Mouse (Mus musculus): ENCODE results near the gene Selenom.

Gene Selenom

DNA sequence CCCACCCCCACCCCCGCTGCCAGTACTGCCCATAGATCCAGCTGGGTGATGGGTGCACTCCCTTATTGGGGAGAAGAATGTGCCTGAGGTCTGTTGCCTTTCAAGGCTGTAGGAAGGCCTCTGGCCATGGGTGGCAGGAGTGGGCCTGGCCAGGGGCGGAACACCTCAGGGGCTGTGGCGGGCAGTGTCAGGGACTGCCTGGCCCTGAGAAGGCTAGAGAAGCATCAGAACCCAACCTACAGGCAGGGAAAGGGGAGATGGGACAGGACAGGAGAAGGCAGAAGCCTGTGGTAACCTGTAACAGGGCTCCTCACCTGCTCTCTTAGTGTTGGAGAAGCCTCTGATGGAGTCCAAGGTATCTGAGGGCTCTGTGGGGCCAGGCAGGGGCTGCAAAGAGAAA lies 16.2 kb downstream of the Selenom start:
- DNase-seq (ENCODE audit: low spot score in 2 of 2) = no peak

DNA sequence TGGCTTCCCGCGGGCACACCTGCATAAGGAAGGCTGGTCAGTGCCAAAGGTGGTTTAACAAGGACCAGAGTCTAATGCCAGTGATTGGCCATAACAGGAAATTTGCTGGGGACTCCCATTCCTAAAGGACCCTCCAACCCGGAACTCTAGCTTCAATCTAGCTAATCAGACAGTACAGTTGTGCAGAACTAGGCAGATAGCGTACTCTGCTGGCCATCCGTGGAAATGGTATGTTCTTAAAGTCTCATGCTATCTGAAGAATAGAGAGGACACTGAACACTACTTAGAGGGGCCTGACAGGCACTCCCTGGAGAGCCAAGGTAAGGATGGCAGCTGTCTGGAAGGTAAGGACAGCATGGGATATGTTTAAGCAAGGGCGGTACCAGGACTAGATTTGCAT lies 17.1 kb downstream of the Selenom start:
- DNase-seq (ENCODE audit: low spot score in 2 of 2) = no peak

DNA sequence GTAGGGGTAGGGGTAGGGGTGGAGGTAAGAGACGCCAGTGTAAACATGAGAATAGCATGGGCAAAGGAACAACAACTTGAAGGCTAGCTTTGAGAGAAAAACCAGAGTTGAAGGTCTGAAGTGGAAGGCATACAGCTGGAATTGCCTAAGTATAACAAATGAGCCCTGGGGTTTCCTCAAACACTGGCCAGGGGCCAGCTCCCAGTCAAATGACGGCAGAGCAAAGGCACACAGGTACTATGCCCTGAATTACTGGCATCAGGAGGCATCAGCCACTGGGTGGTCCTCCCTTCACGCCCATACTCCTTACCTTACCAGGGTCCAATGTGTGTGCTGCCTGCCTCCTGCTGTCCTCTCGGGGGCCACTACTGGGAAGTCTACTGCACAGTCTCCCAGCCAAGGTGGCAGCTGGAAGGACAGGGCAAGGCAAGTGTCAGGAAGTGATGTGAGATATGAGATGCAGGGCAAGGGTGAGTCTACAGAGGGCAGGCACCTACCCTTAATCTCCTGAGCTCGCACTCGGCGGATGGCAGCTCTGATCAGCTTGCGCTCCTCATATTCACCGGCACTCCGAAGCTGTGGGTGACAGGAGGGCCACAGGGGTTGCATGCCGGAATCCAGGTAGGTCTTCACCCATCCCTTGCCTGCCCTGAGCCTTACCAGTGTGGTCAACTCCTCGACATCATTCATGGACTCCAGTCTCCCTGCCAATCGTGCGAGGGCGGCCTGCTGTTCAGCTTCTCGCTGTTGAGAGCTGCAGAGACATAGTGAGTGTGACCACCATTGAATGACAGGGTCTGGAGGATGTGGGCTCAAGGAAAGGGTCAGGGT lies 17.8 kb downstream of the Selenom start:
- no peak for DNase-seq (ENCODE audit: low spot score in 2 of 2)

DNA sequence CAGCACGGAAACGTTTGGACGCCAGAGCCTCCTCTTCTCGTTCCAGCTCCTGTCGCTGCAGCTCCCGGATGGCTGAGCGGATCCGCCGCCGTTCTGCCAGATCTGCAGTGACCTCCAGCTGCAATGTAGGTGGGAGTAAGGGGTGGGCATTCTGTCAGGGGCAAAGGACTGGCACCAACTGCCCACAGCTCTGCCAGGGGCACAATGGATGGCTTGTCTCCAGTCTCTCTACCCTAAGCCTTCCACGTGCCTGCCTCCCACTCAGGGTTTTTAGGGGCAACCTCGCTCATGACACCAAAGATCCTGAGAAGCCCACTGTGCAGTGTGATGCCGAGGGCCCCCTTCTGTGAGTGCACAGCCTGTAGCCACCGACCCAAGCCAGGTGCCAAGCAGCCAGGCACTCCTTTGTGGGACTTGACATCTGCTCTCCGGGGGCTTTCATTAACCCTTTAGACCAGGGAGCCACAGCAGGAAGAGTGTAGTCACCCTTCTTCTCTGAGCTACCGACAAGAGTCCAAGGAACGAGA lies 19.0 kb downstream of the Selenom start:
- no peak for DNase-seq (ENCODE audit: low spot score in 2 of 2)

DNA sequence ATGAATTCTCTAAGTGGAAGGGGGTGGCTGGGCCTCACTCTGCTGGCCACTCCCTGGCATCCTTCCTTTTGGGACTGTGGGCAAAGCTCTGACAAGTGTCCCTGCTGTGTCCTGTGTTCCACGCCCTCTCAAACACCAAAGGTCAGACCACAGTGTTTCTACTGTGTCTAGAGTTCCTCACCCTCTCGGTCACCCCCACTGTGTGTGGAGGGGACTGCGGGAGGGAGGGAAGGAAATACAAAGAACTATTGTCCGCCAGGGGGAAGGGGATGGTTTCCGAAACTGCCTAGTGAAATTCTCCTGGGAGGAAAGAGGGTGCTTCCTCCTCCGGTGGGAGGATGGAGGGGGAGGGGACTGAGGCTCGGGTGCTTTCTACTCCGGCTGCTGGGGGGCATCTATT lies 20.5 kb downstream of the Selenom start:
- DNase-seq (ENCODE audit: low spot score in 2 of 2) = no peak

DNA sequence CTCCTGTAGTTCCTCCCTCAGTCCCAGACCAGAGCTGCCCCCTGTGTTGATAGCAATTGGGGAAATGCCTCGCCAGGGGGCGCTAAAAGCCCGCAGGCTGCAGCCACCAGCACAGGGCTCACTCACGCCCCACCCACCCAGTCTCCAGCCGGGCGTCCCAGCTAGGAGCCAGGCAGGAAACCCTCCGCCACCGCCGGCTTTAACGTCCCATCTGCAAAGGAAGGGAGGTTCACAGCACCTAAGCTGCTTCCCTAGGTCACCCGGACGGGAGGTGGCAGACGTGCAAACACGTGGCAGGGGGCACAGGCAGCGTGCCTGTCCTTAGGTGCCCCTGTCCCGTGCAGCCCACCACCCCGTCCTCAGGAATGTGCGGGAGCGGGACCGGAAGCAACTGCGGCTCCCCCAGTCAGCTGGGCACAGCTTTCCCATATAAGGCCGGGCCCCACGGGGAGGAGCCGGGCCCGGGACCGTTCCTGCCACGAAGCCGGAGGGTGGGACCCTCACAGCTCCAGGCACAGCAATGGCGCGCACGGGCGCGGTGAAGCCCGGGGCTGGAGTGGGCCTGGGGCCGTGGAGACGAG lies 21.0 kb downstream of the Selenom start:
- DNase-seq (ENCODE audit: low spot score in 2 of 2) = peak; percentile 88 to 89

DNA sequence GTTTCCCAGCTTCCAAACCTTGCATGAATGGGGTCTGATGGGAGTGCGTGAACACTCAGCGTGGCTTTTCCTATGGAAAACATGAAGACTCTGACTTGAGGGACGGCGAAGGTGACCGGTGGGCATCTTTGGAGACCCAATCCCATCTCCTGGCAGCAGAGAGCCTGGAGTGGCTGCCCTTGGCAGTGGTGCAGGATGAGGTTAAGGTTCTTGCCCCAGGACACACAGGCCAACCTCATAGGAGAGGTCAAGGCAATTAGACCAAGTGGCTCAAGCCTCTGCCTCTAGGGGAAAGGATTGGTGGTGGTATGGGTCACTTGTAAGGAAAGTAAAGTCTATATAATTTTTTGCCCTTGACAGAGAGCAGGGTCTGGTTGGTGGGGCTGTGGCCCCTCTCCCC lies 21.6 kb downstream of the Selenom start:
- no peak for DNase-seq (ENCODE audit: low spot score in 2 of 2)

DNA sequence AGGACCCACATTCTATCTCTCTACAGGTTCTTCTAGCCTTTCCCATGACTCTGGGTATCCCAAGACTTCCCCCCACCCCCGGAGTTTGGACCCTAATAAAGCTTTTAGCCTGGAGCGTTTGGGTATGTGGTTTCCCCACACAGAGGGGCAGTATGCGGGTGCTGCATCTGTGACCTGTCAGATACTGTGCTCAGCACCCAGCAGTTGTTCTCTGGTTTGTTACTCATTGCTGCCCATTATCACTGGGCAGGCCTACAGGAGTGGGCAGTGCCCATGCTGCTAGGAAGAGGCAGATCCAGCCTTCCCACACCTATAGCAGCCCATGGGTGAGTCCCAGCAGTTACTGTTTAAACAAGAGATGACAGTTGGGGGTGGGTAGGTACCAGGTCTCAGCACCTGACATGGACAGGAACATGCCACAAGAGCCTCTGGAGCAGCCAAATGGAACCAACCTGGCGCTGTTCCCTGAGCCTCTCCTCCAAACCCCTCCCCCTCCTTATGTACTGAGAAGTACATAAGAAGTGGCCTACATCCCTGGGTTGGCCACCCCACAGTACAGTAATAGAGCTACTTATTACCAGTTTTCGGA lies 22.4 kb downstream of the Selenom start:
- no peak for DNase-seq (ENCODE audit: low spot score in 2 of 2)

DNA sequence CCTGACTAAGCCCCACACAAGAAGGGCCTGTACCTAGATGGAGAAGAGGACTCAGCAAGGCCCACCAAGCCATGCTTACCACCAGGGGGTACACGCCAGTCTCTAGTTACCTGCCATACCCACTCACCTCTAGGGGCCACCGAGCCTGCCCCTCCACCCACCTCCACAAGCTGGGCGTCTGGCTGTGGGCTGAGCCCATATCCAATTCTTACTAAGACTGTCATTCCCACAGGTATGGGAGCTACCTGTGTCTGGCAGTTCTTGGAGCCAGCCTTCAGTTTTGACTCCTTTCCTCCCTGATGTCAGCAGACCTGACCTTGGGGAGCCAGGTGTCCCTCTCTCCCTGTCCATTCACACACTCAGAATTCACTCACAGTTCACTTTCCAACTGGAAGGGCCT lies 23.2 kb downstream of the Selenom start:
- no peak for DNase-seq (ENCODE audit: low spot score in 2 of 2)

DNA sequence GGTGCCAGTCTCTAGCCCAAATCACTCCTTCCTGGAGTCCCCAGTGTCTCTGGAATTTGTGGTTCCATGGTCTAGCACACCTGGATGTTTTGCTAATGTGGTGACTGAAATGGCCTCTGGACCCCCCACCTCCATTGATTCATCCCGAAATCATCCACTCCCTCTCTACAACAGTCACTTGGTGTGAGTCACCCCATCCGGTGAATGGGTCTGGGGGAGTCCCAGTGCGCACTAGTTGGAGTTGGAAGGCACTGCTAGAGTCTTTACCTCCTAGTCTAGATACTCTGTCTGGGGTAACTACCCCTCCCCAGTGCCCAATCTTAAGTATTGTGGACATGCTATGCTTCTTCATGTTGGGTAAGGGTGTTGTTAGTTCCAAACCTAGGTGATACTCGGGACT lies 23.9 kb downstream of the Selenom start:
- no peak for DNase-seq (ENCODE audit: low spot score in 2 of 2)

DNA sequence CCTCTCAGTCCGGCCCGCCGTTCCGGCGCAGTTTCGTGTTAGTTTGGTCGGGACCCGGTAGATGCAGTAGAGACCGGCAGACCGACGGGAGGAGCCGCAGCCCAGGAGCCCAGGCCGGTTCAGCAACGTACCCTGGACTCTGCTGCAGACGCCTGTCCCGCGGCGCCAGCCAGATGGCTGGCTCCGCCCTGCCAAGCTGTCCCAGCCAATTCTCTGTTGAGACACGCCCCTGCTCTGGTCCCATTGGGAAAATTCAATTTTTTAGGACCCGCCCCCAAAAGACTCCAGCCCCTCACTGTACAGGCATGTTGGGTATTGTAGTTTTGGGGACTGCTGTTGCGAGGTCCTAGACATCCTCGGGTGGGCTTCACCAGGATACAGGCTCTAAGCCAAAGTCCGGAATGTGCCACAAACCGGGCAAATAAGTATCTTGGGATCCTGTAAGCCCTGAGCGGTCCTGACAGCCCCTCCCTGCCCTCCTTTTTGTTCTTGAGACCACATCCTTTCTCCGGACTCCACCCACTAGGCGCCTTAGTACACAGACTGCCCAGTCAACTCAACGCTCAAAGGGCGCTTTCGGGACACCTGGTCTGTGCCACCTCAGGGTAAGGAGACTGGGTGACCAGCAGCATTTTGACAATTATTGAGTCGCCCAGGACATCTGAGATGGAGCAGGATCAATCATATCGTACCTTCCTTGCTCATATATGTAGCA lies 24.8 kb downstream of the Selenom start:
- peak; percentile 87 to 89 for DNase-seq (ENCODE audit: low spot score in 2 of 2)

DNA sequence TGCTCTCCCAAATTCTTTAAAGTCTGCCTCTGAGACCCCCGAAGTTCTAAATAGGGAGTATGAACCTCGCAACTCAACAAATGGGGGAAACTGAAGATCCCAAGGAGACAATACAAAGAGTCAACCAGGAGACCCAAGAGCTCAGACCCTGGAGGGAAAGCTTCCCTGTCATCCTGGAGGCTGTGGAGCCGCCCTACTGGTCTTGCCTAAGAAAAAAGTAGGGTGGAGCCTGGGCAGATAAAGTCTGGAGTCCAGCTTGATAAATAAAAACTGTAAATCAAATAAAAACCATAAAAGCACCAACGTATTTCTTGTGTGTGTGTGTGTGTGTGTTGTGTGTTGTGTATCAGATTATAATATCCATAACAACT lies 25.3 kb downstream of the Selenom start:
- DNase-seq (ENCODE audit: low spot score in 2 of 2) = no peak

DNA sequence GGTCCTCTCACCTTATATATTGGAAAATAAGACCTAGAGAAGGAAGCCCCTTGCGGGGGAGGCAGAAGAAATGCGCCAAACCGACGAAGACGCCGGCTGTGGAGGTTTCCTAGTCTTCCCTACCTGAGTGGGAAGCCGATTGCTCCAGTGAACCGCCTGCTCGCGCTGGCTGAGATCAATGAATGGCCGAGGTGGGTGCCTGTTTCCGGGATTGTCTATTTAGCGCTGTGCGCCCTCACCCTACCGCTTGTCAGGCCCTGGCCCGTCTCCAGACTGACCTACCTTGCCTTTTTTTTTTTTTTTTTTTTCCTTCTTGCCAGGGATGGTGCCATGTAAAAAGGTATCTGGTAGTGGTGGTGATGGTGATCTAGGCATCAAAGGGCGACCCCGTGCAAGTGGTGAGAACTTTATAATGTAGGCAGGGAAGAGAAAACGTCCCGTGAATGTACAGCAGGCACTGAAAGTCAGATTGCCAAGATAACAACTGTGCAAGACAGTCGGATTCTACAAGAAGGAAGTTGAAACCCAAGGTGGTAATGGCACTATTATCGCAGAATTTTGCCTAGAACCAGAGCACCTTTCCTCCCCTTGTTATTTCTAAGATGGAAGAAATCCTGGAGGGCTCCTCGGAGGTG lies 26.1 kb downstream of the Selenom start, which contains the start of gene Smtn:
TSS of gene Smtn (minus strand) at position 162 of the 635 bp plus-strand sequence.
- DNase-seq (ENCODE audit: low spot score in 2 of 2) = no peak

DNA sequence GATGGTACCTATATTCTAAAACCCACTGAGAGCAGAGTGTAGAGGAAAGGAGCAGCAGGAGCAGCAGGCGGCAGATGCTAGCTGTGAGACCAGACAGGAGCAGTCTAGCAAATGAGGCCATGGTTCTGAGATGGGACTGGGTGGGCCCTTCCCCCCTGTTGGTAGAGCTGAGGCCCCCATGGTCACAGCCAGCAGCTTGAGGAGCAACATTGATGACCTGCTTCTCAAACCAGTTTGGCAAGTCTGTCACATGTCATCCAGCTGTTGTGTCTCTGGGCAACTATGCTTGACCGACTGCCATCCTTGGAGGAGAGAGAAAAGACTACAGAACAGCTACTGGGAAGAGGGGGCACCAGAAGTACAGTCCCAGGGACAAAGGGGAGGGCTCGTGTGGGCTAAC lies 27.4 kb downstream of the Selenom start:
- no peak for DNase-seq (ENCODE audit: low spot score in 2 of 2)

DNA sequence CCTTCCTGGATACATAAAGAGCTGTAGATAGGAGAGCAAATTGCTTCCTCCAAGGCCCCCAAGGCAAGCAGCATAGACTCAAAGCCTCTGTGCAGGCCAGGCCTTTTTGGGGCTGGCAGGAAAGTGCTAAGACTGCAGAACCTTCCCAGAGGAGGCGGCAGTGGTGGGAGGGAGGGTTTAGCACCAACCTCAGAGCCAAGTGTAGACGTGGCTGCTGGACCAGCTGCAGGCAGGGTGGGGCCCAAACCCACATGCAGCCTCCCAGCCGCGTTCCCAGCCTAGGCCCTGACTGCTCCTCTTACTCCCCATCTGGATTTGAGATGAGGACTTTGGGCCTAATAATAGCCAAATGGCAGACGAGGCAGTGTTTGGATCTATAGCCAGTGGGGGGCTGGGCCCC lies 28.5 kb downstream of the Selenom start:
- no peak for DNase-seq (ENCODE audit: low spot score in 2 of 2)

DNA sequence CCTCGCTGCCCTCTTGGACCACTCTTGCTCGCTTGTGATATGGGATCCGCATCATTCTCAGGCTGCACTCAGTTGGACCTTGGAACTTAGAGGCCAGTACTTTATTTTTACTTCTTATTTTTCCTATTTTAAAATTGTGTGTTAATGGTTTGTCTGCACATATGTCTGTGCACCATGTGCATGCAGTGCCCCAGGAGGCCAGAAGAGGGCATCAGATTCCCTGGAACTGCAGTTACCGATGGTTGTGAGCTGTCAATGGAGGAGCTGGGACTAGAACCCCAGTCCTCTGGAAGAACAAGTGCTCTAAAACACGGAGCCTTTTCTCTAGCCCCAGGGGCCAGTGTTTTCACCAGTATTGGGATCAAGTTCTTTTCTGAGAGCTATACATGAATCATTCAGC lies 29.9 kb downstream of the Selenom start:
- DNase-seq (ENCODE audit: low spot score in 2 of 2) = no peak

DNA sequence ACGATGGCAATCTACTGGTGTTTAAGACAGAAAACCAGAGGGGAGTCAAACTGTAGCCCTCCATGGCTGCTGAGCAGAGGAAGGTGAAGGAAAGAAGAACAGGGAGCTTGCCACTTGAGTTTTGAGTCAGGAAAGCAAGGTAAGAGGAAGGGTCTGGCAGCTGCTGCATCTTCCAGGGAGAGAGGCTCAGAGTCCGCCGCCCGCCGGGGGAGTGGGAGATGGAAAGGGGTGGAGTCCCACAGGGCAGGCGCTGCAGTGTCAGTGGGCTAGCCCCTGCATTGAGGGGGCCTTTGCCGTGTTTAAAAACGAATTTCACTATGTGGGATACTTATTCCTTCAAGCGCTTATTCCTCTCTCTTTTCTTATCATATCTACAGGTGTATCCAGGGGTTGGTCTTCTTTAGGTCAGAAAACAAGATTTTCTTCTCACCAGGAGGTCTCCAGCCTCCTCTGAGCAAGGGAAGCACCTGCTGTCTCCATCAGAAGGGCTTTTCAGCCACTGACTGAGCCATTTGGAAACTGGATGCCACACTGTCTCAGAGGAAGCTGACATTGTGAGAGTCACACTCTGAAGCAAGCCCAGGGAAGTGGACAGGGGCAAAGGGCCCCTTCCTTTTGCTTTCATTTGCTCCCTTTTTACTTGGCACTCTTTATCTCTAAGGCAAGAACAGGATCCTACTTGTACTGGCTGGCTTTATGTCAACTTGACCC lies 31.2 kb downstream of the Selenom start:
- no peak for DNase-seq (ENCODE audit: low spot score in 2 of 2)

DNA sequence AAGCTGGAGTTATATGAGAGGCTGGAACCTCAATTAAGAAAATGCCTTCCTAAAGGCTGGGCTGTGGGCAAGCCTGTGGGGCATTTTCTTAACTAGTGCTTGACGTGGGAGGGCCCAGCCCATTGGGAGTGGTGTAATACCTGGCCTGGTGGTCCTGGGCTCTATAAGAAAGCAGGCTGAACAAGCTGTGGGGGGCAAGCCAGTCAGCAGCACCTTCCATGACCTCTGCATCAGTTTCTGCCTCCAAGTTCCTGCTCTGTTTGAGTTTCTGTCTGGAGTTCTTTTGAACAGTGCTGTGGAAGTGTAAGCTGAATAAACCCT lies 31.7 kb downstream of the Selenom start:
- no peak for DNase-seq (ENCODE audit: low spot score in 2 of 2)

DNA sequence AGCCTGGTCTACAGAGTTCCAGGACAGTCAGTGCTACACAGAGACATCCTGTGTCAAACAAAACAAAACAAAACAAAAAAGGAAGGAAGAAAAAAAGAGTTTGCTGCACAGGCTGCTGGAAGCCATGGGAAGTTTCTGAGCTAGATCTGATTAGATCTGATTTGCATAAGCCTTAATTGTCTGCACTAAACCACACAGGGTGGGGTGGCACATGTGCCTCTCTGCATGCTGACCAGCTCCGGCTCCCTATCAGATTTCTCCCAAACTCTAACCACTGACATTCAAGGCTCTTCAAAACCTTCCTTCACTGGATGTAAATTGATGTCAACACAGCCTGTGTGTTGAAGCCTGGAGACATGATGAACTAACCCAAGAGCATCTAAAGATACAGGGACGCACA lies 32.6 kb downstream of the Selenom start:
- no peak for DNase-seq (ENCODE audit: low spot score in 2 of 2)

DNA sequence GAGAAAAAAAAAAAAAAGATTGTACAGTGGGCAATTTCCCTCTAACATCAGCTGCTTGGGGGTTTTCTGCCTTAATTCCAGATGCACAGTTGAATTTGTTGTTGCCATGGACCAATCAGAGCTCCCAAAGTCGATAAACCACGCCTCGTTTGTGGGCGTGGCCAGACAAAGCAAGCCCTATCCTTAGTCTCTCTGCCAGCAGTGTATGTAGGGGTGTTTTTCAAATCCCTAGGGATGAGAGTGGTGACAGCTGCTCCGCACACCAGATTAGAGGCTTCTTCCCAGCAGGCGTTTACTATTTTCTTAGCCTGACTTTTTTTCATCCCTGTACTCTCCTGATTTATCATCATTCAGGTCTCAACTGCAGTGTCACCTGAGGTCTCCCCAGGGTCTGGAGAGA lies 33.5 kb downstream of the Selenom start:
- no peak for DNase-seq (ENCODE audit: low spot score in 2 of 2)

DNA sequence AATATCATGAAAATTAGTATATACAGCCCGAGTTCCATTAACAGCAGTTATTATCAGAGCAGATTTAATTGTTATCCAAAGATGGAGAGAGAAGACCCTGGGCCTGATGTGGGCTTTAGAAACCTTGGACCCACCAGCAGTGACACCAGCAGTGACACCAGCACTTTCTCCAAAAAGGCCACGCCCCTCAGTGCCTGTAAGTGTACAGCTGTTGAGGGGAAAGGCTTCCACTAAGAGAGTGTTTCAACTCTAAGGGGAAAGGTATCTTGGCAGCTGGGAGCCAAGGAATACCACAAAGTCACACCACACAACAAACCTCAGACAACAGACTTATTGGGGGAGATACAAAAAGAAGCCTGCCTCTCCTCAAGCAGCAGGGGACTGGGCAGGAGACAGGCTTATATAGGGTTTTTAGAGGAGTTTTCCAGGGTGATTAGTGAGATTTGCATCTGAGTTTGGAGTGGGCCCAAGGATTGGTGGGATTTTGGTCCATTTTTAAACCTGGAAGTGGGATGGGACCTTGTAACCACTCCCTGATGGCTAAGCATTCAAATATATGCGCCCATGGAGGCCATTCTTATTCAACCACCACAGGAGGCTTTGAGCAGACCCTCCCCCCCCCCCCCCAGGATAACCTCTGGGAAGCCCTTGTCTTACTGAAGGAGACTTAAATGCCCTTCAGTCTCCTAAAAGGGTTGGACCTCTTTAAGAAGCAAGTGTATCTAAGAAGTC lies 34.2 kb downstream of the Selenom start:
- DNase-seq (ENCODE audit: low spot score in 2 of 2) = no peak

Data from spleen, postnatal 36 days (tissue).